Mouse (Mus musculus): Measurements from ENCODE around the gene Olfr191. TPM values are rescaled to one million over a fixed set of nuclear protein-coding genes. Genes with fewer than 3 reads are reported as not detected.

Olfr191 gene
- not detected for total RNA-seq (2023)

DNA sequence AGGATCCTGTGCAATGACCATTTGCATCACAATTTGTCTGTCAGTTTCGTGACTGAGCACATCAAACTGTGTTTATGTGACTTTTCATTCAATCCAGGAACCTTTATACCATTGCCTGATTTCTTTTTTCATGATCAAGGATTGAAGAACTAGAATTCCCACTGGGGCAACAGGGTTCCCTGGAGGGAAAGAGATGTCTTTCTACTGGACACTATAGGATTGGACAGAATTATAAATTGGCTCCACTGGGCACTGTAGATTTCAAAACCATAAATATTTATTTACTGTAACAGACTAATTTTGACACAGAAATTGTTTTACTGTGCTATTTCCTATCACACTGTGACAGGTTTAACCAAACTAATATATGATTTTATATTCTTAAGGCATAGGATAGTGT lies at the start of gene Olfr191:
Gene Olfr191, minus strand, starts transcription at position 101 of the 400 bp plus-strand sequence.

DNA sequence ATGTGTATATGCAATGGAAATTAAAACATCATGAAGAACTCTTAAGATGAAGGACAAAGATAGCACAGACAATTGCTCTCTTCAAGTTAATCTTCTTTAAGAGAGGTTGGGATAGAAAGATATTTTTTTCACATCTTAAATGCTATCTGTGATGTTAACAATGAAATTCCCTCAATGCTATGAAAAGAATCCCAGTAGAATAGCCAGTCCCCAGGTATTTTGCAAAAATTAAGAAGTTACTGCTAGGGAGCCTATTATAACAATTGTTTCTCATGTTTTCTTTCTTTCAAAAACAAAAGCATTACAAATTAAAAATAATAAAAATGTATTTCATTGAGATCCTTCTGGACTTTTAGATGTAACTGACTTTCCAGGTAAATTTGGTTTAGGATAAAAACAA lies 31.3 kb upstream of the Olfr191 start, which contains the start of gene Olfr194:
Gene Olfr194, minus strand, starts transcription at position 101 of the 400 bp plus-strand sequence.

DNA sequence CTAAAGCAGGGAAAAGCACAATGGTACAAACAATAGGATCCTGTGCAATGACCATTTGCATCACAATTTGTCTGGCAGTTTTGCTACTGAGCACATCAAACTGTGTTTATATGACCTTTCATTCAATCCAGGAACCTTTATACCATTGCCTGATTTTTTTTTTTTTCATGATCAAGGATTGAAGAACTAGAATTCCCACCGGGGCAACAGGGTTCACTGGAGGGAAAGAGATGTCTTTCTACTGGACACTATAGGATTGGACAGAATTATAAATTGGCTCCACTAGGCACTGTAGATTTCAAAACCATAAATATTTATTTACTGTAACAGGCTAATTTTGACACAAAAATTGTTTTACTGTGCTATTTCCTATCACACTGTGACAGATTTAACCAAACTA lies 22.2 kb upstream of the Olfr191 start, which contains the start of gene Olfr193:
Gene Olfr193, minus strand, starts transcription at position 101 of the 400 bp plus-strand sequence.

DNA sequence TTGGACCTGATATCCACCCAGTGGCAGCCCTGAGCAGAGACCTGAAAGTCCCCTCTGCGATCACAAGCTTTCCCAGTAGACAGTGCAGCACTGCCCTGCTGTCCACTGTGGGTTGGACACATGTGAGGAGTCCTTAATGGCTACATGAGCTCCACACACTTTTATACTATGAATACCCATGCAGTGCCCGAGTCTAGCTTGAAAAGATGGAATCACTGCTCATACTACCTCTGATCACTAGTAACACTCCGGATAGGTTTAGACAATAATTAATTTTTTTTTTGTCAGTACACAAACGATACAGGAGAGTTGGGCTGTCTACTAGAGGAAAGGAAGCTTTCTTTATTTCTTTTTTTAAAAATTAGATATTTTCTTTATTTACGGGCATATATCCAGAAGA lies 11.7 kb downstream of the Olfr191 start, which contains the start of gene Olfr190:
Gene Olfr190, minus strand, starts transcription at position 101 of the 400 bp plus-strand sequence.

DNA sequence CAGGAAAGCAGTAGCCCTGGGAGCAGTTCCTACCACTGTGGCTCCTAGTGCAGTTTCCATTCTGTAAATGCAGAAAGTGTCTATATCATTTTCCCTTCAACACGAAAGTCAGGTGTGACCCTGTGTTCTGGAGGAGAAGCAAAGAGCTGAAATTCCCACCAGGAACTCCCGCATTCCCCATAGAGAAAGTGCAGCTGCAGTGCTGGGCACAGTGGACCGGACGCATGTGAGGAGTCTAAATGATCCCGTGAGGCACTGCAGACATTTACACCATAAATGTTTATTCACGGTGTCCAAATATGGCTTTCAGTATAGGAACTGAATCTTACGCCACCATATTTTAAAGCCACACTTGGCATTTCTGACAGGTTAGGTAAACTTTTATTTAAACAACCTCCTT lies 49.9 kb downstream of the Olfr191 start, which contains the start of gene Olfr187:
Gene Olfr187, minus strand, starts transcription at position 58 of the 400 bp plus-strand sequence.

Other genes starting within 250 kb of the Olfr191 start
- gene Olfr177, start 215.1 kb downstream of the Olfr191 start, total RNA-seq (2023), result not detected
- gene Olfr178, start 197.8 kb downstream of the Olfr191 start, total RNA-seq (2023), result not detected
- not detected for gene Olfr181, start 161.1 kb downstream of the Olfr191 start, total RNA-seq (2023)
- not detected for gene Olfr180, start 160.4 kb downstream of the Olfr191 start, total RNA-seq (2023)
- gene Olfr183, start 94.5 kb downstream of the Olfr191 start, total RNA-seq (2023), result not detected
- gene Olfr186, start 59.5 kb downstream of the Olfr191 start, total RNA-seq (2023), result not detected
- gene Olfr187, start 50.1 kb downstream of the Olfr191 start, total RNA-seq (2023), result not detected
- not detected for gene Olfr190, start 11.8 kb downstream of the Olfr191 start, total RNA-seq (2023)
- not detected for gene Olfr193, start 22.1 kb upstream of the Olfr191 start, total RNA-seq (2023)
- not detected for gene Olfr194, start 31.2 kb upstream of the Olfr191 start, total RNA-seq (2023)
- not detected for gene Olfr195, start 57.2 kb upstream of the Olfr191 start, total RNA-seq (2023)
- not detected for gene Olfr196, start 80.6 kb upstream of the Olfr191 start, total RNA-seq (2023)
- gene Olfr198, start 113.7 kb upstream of the Olfr191 start, total RNA-seq (2023), result not detected
- not detected for gene Olfr199, start 129.9 kb upstream of the Olfr191 start, total RNA-seq (2023)
- gene Olfr201, start 182.8 kb upstream of the Olfr191 start, total RNA-seq (2023), result not detected
- gene Olfr202, start 197.0 kb upstream of the Olfr191 start, total RNA-seq (2023), result not detected
- not detected for gene Olfr203, start 209.1 kb upstream of the Olfr191 start, total RNA-seq (2023)
- gene Olfr204, start 228.4 kb upstream of the Olfr191 start, total RNA-seq (2023), result not detected
- gene Olfr205, start 241.3 kb upstream of the Olfr191 start, total RNA-seq (2023), result not detected

Measured in CD4-positive naive resting alpha-beta T cell, adult 76 days (primary cell).